Mouse (Mus musculus): ENCODE measurements around the gene Ntan1. TPM values are rescaled to one million over a fixed set of nuclear protein-coding genes. Genes with fewer than 3 reads are reported as not detected.

Gene Ntan1
- polyA plus RNA-seq, 1 experiment from 2014 or later, result 204 TPM

DNA sequence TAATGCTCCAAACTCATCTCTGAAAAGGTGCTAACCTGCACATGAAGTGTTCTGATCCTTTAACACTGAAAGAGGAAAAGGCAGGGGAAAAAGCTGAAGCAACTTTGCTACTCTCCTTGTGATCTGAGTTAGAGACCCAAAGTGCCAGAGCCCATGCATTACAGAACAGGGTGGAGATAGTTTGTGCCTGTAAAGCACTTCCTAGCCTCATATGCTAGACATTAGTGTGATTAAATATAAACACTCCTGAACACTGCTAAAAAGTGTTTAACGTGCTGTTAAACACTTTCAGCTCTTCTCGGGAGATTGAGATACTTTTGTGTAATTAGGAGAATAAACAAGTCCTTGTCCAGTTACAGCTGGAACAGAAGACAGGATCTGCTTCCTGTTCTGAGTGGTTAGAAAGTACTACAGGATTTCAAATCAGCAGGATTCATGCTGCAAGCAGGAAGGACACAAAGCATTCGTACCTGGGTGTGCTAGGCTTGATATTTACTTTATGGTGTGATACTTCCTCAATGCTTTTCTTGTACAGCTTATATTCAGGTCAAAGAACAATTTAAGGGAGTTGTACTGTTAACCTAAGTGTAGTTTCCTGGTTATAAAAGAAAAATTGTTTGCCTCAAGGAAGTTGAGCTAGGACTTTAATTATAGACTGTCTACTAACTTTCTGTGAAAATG, 64.6 kb downstream of the Ntan1 start:
- H3K4me1 ChIP-seq (ENCODE audit: control insufficient read depth, insufficient read depth, low read depth, low read length), result no peaks in the 10 kb centered on the region
- 80% methylated on average over 3 of the region's 3 CpGs for WGBS
- ATAC-seq, result no peak
- no peak overlapping the region for H3K9ac ChIP-seq (ENCODE audit: low read depth, low read length)
- H3K4me2 ChIP-seq (ENCODE audit: low read length), result no peak overlapping the region
- peaks cover 2% of the 10 kb centered on the region for H3K36me3 ChIP-seq (ENCODE audit: control insufficient read depth, insufficient read depth, low read length)
- no peaks in the 10 kb centered on the region for H3K9me3 ChIP-seq (ENCODE audit: control insufficient read depth, low read length)
- no peak overlapping the region for H3K4me3 ChIP-seq (ENCODE audit: low read length)
- H3K27me3 ChIP-seq (replicated peaks; ENCODE audit: control insufficient read depth, insufficient read depth, low read length), result no peaks in the 10 kb centered on the region
- H3K27ac ChIP-seq (ENCODE audit: low read depth, low read length), result no peak overlapping the region

Small RNAs within 50 kb of the gene (microRNA-seq; reads per million reads assigned to microRNA genes)
- not detected for gene Gm27734

Other genes starting within 250 kb of the Ntan1 start
- 31.4 and 31.7 TPM in 2 replicates for gene Parn, start 150.7 kb upstream of the Ntan1 start, polyA plus RNA-seq (2015; fragmentation: Nextera tagmentation; extraction: Ambion mirVana)
- 50.9 and 52.2 TPM in 2 replicates for gene Bfar, start 147.0 kb upstream of the Ntan1 start, polyA plus RNA-seq (2015; fragmentation: Nextera tagmentation; extraction: Ambion mirVana)
- 6.0 and 6.7 TPM in 2 replicates for gene 3110001I22Rik, start 146.9 kb upstream of the Ntan1 start, polyA plus RNA-seq (2015; fragmentation: Nextera tagmentation; extraction: Ambion mirVana)
- gene Pla2g10, start 87.9 kb upstream of the Ntan1 start, polyA plus RNA-seq (2015; fragmentation: Nextera tagmentation; extraction: Ambion mirVana), result 0.51 TPM in 1 of 2 replicates, not detected in the other
- 76.6 and 88.3 TPM in 2 replicates for gene Rrn3, start 38.1 kb upstream of the Ntan1 start, polyA plus RNA-seq (2015; fragmentation: Nextera tagmentation; extraction: Ambion mirVana)
- 74.1 and 77.1 TPM in 2 replicates for gene Pdxdc1, start 84.3 kb downstream of the Ntan1 start, polyA plus RNA-seq (2015; fragmentation: Nextera tagmentation; extraction: Ambion mirVana)
- gene Mpv17l, start 84.3 kb downstream of the Ntan1 start, polyA plus RNA-seq (2015; fragmentation: Nextera tagmentation; extraction: Ambion mirVana), result 39.3 and 46.2 TPM in 2 replicates
- 196 and 206 TPM in 2 replicates for gene 2900011O08Rik, start 167.8 kb downstream of the Ntan1 start, polyA plus RNA-seq (2015; fragmentation: Nextera tagmentation; extraction: Ambion mirVana)
- 0.45 and 0.50 TPM in 2 replicates for gene Ifitm7, start 168.0 kb downstream of the Ntan1 start, polyA plus RNA-seq (2015; fragmentation: Nextera tagmentation; extraction: Ambion mirVana)